Mouse (Mus musculus) Patski (cell line): ENCODE results near the gene Actl7b. TPM values are rescaled to one million over a fixed set of nuclear protein-coding genes. Genes with fewer than 3 reads are reported as not detected.

Experiments used
- ATAC-seq: fragments of 100-300 bp; one replicate; pipeline ENCODE4 v1.8.0; 2021
- CTCF ChIA-PET: fragments of 350-600 bp; sonication (Branson Sonifier 250); formaldehyde crosslinking; loops from one replicate; lab custom pipeline; 2022; ENCODE audit warnings: inconsistent platforms; lab: Charles Lee
- POLR2A ChIA-PET: fragments of 350-600 bp; sonication (Branson Sonifier 250); formaldehyde crosslinking; loops from one replicate; lab custom pipeline; 2022; ENCODE audit warnings: antibody characterized with exemption, inconsistent platforms; lab: Charles Lee
- DNase-seq: peaks from one replicate; pipeline ENCODE4 v3.0.0-alpha.2; 2011; ENCODE audit warnings: low read depth, low spot score
- H3K27me3 ChIP-seq: fragments of 371-371 bp; one replicate; pipeline ENCODE4 v1.5.1; 2021
- CTCF ChIP-seq: fragments of 100-300 bp; IDR thresholded peaks from one replicate; pipeline ENCODE4 v1.5.1; 2021
- in situ Hi-C: fragments of 300-500 bp; cut with MboI; formaldehyde crosslinking; loops from 3 replicates; pipeline ENCODE4 v1.11.1; 2018; ENCODE audit warnings: low pct_unique_long_range_greater_than_20kb, mixed read lengths
- polyA plus RNA-seq: library from polyadenylated mRNA; unstranded; gene quantifications from one replicate; pipeline ENCODE4 v1.2.3, GENCODE M21; 2021

The Actl7b gene
- polyA plus RNA-seq, 1 experiment from 2014 or later, result not detected

DNA sequence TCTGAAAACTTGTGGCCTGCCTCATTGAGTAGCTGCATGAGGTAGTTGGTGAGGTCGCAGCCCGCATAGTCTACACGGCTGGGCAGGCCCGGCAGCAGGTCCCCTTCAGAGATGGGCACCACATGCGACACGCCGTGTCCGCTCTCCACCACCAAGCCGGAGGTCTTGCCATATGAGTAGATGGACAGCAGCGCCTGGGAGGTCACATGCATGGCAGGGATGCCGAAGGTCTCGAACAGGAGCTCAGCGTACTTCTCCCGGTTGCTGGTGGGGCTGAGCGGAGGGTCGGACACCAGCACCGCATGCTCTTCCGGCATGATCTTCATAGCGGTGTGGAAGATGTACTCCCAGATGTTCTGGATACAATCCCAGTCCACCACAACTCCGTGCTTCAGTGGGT lies 632 bp downstream of the Actl7b start:
- ChIA-PET POLR2A (no interaction called here), CTCF (no interaction called here)
- no peak for ATAC-seq
- no peak for TF ChIP-seq CTCF
- no peak for DNase-seq
- in situ Hi-C loops, result no loop called here
- H3K27me3 ChIP-seq, result no peaks in the 10 kb centered on the region

- ATAC-seq (no peak), DNase-seq (no peak)
- no peaks in the 10 kb centered on the region for H3K27me3 ChIP-seq
- in situ Hi-C loops, result no loop called here
- ChIA-PET POLR2A (no interaction called here), CTCF (no interaction called here)
- no peak for TF ChIP-seq CTCF
Observed at GRCm38 (mm10) chr4:56740020-56740485, 1.2 kb downstream of the Actl7b start, which contains the start of gene Gm26657. TSS of gene Gm26657 (plus strand) at chr4:56740070.

- POLR2A ChIA-PET, result no interaction called here
- ATAC-seq (no peak), DNase-seq (no peak)
- CTCF ChIA-PET, result interaction anchor here (1.3 kb wide), 1 partner anchor 26 kb away, joined by 3 read pairs; no protein-coding TSS in a partner anchor
- H3K27me3 ChIP-seq, result no peaks in the 10 kb centered on the region
- peak; percentile 59 for TF ChIP-seq CTCF
- in situ Hi-C loops, result no loop called here
Observed at GRCm38 (mm10) chr4:56725839-56726238, 15.4 kb downstream of the Actl7b start.

DNA sequence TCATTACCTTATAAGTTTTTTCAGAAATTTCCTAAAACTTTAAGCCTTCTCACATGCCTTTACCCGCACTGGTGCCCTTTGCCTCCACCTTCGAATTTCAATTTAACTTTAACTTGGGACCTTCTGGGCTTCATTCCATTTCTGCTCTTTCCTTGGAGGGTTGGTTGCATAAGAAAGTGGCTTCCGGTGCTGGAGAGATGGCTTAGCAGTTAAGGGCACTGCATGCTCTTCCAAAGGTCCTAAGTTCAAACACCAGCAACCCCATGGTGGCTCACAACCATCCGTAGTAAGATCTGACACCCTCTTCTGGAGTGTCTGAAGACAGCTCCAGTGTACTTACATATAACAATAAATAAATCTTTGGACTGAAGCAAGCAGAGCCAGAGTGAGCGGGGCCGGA lies 18.0 kb downstream of the Actl7b start:
- TF ChIP-seq CTCF, result no peak
- in situ Hi-C loops, result no loop called here
- H3K27me3 ChIP-seq, result no peaks in the 10 kb centered on the region
- ChIA-PET CTCF (no interaction called here), POLR2A (no interaction called here)
- ATAC-seq, result no peak
- DNase-seq, result no peak

GRCm38 (mm10) chr4:56722346-56722745 lies 18.9 kb downstream of the Actl7b start:
- no peaks in the 10 kb centered on the region for H3K27me3 ChIP-seq
- POLR2A ChIA-PET, result no interaction called here
- CTCF ChIA-PET, result no interaction called here
- in situ Hi-C loops, result no loop called here
- DNase-seq (no peak), ATAC-seq (no peak)
- TF ChIP-seq CTCF, result no peak

GRCm38 (mm10) chr4:56721469-56721868 lies 19.8 kb downstream of the Actl7b start:
- DNase-seq, result no peak
- ChIA-PET POLR2A (no interaction called here), CTCF (no interaction called here)
- no peak for ATAC-seq
- peak; percentile 64 for TF ChIP-seq CTCF
- H3K27me3 ChIP-seq, result no peaks in the 10 kb centered on the region
- in situ Hi-C loops, result no loop called here

DNA sequence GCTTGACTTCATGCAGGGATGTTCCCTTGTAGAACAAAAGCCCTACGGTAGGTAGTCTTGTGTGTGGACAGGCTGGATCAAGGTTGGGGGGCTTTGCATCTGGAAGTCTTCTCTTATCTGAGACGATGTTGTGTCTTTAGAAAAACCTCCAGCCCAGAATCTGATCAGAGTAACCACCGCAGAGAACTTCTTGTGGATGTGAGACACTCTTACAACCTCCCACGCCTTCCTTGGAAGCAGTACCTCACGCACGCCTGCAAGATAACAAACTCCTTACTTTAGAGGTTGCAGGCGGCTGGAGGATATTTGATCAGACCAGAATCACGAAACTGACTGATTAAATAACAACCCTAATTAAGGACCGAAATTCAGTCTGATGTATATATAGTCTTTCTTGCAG lies 20.8 kb downstream of the Actl7b start:
- ATAC-seq (no peak), DNase-seq (no peak)
- TF ChIP-seq CTCF, result no peak
- POLR2A ChIA-PET, result no interaction called here
- H3K27me3 ChIP-seq, result no peaks in the 10 kb centered on the region
- in situ Hi-C loops, result no loop called here
- CTCF ChIA-PET, result no interaction called here

- DNase-seq (no peak), ATAC-seq (no peak)
- no peak for TF ChIP-seq CTCF
- no peaks in the 10 kb centered on the region for H3K27me3 ChIP-seq
- ChIA-PET POLR2A (interaction anchor here (0.5 kb wide), 1 partner anchor 1144 kb away, joined by 4 read pairs; no protein-coding TSS in a partner anchor), CTCF (no interaction called here)
- in situ Hi-C loops, result no loop called here
Observed at GRCm38 (mm10) chr4:56719456-56719855, 21.8 kb downstream of the Actl7b start.

GRCm38 (mm10) chr4:56718573-56719442 lies 22.4 kb downstream of the Actl7b start:
- no peak for DNase-seq

GRCm38 (mm10) chr4:56717932-56718331 lies 23.3 kb downstream of the Actl7b start:
- no peak for TF ChIP-seq CTCF
- DNase-seq (no peak), ATAC-seq (no peak)
- ChIA-PET POLR2A (interaction anchor here (0.6 kb wide), 1 partner anchor 1302 kb away, joined by 3 read pairs; no protein-coding TSS in a partner anchor), CTCF (no interaction called here)
- H3K27me3 ChIP-seq, result no peaks in the 10 kb centered on the region
- in situ Hi-C loops, result no loop called here

More at GRCm38 (mm10) chr4:56718573-56719442, 22.4 kb downstream of the Actl7b start:
- no peaks in the 10 kb centered on the region for H3K27me3 ChIP-seq
- POLR2A ChIA-PET, result interaction anchor here (0.6 kb wide), 1 partner anchor 1303 kb away, joined by 3 read pairs; no protein-coding TSS in a partner anchor
- in situ Hi-C loops, result no loop called here
- no peak for TF ChIP-seq CTCF
- no peak for ATAC-seq
- CTCF ChIA-PET, result no interaction called here

DNA sequence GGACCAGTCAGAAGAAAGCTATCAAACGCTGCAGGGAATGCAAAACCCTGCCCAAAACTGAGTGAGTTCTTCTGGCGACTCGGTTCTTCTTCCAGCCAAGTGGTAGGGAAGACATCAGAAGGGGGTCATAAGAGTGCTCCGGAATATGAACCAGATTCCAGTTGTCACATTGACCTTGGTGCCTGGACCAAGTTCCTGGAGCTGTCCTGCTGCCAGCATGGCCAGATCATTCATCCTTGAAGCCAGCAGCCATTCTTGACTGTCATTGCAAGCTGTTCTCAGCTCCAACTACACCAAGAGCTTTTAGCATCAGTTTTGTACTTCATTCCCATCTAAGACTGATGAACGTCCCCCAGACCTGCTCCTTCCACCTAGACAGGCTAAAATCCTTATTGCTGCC lies 24.4 kb downstream of the Actl7b start:
- no peak for DNase-seq
- CTCF ChIA-PET, result no interaction called here
- no peaks in the 10 kb centered on the region for H3K27me3 ChIP-seq
- no peak for TF ChIP-seq CTCF
- no peak for ATAC-seq
- POLR2A ChIA-PET, result no interaction called here
- in situ Hi-C loops, result no loop called here
